Mouse (Mus musculus) testis, adult 2 months (tissue): Measurements from ENCODE around the gene Stradb.

Experiments
- CTCF ChIP-seq: fragments of 200-500 bp; IDR thresholded peaks from 2 replicates; pipeline ENCODE4 v1.5.1; 2012; ENCODE audit warnings: low read depth, mild to moderate bottlenecking, inconsistent platforms, low read length, moderate library complexity; ENCODE audit not compliant: control insufficient read depth, insufficient read depth, insufficient replicate concordance
- POLR2A ChIP-seq: fragments of 200-500 bp; IDR thresholded peaks from 2 replicates; pipeline ENCODE4 v1.6.1; 2012; ENCODE audit warnings: low read depth, mild to moderate bottlenecking, inconsistent platforms, low read length, moderate library complexity; ENCODE audit not compliant: control insufficient read depth

DNA sequence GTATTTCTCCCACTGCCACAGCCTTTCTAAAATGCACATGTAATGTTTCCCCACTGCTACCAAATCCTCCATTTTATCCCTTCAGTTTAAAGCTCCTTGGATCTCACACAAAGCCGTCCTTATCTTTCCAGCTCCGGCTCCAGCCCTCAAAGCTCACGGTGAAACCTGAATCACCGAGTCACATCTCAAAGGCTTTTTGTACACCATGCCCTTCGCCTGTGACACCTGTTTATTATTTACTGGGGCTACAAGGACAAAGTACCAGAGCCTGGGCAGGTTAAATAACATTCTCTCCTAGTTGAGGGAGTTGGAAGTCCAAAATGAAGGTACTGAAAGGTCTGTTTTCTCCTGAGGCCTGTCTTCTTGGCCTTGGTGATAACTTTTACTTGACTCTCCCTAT, 3.3 kb upstream of the Stradb start:
- TF ChIP-seq POLR2A: no peak
- no peak for TF ChIP-seq CTCF
